Mouse (Mus musculus): ENCODE measurements at regions not wholly inside any gene's neighbourhood (a gene's known extent, or its start where the extent isn't known, plus 50 kb on each side); places are given as distances from the start of the nearest gene placed in this dataset.

DNA sequence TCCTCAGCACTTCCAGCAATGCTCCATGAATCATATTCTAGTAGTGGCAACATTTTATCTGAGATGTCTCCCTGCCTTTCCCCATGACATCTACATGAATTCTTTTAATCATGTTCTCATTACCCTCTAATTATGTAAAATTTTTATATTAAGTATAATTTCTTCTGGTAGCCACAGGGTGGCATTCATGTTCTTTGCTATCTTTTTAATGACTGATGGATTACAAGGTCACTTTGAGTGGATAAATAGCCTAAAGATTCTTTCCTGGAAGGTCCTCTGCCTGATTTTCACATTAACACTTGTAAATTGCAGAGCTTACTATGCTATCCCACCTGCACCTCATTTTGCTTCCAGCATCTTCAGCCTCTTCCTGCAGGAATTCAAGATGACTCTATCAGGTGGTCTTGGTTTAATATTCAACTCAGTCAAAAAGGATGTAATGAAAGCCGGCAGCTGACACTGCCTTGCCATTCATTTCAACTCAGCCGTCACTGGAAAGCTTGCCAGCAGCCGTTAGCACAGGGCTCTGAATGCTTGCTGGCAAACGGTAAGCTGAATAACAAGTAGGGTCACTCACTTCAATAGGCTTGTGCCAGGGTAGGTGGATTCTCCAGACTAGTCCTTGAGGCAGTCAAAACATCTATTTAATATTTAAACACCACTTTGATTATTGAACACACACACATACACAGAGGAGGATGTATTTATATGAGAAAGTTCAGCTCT is 97.0 kb upstream of the Fshr start:
- peak; percentile 2 for DNase-seq

DNA sequence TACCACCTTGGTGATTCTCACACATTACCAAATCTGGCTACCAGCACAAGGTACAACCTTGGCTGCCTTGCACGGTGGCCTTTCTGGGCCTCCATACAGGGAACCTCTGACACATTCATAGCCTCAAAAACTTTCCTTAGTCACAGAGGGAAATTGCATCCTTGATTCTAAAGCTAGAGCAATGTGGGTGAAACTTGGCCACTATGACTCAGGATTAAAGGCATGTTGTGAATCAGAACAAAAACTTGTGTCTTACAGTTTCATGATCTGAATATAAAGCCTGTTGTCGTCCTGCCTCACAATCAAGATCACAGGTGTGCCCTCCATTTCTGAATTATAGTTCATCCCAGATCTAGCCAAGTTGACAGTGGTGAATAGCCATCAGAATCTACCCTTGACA is 80.8 kb upstream of the Fshr start:
- no peak for DNase-seq

DNA sequence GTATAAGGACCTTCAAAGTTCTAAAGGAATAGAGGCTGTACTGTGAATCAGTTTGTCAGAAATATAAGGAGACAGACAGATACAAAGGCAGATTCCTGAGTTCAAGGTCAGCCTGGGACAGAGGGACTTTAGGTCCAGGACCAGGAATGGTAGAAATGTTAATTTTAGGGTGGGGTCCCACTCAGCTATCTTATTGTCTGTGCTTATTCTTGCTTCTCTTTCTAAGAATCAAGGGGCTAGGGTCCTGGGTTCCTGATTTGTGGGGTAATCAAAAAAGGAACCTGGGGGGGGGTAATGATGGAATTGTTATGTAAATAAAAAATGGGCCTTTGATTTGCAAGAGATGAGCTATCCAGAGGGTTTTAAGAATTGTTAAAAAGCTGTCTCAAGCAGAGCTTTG is 71.7 kb upstream of the Fshr start:
- DNase-seq = no peak

GRCm38 (mm10) chr17:89255687-89256086 is 55.2 kb upstream of the Fshr start:
- DNase-seq = no peak

DNA sequence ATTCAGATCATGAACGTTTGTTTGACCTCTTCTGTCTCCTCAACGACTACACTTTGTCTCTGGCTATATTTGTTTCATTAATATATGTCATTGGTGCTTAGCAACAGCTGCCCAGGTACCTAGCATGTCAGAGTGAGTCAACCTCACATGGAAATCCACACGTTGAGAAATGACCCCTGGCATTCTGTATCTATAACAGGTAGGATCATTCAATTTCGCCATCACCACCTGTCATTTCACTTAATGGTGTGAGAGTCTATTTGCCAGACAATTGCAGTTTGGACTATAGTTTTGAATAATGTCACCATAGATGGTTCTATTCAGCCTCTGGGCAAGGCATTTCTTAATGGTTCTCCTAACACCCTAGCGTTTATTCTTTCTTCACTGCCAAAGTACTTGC is 50.3 kb upstream of the Fshr start:
- no peak for DNase-seq
